Mouse (Mus musculus) layer of hippocampus, adult 9-11 months (tissue): ENCODE data around the gene Tcp11l2.

Experiments used
- DNase-seq: peaks from one replicate; pipeline ENCODE4 v3.0.0; 2022

Tcp11l2 gene

GRCm38 (mm10) chr10:84558511-84558910 lies 17.9 kb upstream of the Tcp11l2 start:
- DNase-seq = no peak

- no peak for DNase-seq
Measured at GRCm38 (mm10) chr10:84559986-84560385, 16.4 kb upstream of the Tcp11l2 start.

- no peak for DNase-seq
Measured at GRCm38 (mm10) chr10:84562121-84562520, 14.3 kb upstream of the Tcp11l2 start.

GRCm38 (mm10) chr10:84562567-84563554 lies 13.6 kb upstream of the Tcp11l2 start:
- no peak for DNase-seq

GRCm38 (mm10) chr10:84564427-84564826 lies 12.0 kb upstream of the Tcp11l2 start:
- DNase-seq = peak; percentile 41

- DNase-seq = no peak
Measured at GRCm38 (mm10) chr10:84571052-84571639, 5.3 kb upstream of the Tcp11l2 start.

- DNase-seq = no peak
Measured at GRCm38 (mm10) chr10:84573671-84574420, 2.6 kb upstream of the Tcp11l2 start.

GRCm38 (mm10) chr10:84576029-84576394 lies 414 bp upstream of the Tcp11l2 start:
- no peak for DNase-seq

GRCm38 (mm10) chr10:84577071-84577727 lies 773 bp downstream of the Tcp11l2 start:
- DNase-seq = peak; percentile 72

- no peak for DNase-seq
Measured at GRCm38 (mm10) chr10:84578738-84579137, 2.3 kb downstream of the Tcp11l2 start.

GRCm38 (mm10) chr10:84579527-84579926 lies 3.1 kb downstream of the Tcp11l2 start:
- DNase-seq = no peak

GRCm38 (mm10) chr10:84581191-84581590 lies 4.8 kb downstream of the Tcp11l2 start:
- DNase-seq = no peak

GRCm38 (mm10) chr10:84582236-84582635 lies 5.8 kb downstream of the Tcp11l2 start:
- DNase-seq = peak; percentile 23

GRCm38 (mm10) chr10:84584451-84585293 lies 8.2 kb downstream of the Tcp11l2 start:
- no peak for DNase-seq

GRCm38 (mm10) chr10:84585294-84585650 lies 8.8 kb downstream of the Tcp11l2 start:
- no peak for DNase-seq

GRCm38 (mm10) chr10:84590956-84591355 lies 14.5 kb downstream of the Tcp11l2 start:
- no peak for DNase-seq

GRCm38 (mm10) chr10:84591640-84592148 lies 15.3 kb downstream of the Tcp11l2 start:
- DNase-seq = no peak

- DNase-seq = no peak
Measured at GRCm38 (mm10) chr10:84592745-84593144, 16.3 kb downstream of the Tcp11l2 start.

- no peak for DNase-seq
Measured at GRCm38 (mm10) chr10:84597127-84597785, 20.8 kb downstream of the Tcp11l2 start.

GRCm38 (mm10) chr10:84598172-84598571 lies 21.7 kb downstream of the Tcp11l2 start:
- no peak for DNase-seq

- DNase-seq = no peak
Measured at GRCm38 (mm10) chr10:84600136-84600535, 23.7 kb downstream of the Tcp11l2 start.
